Mouse (Mus musculus): ENCODE measurements around the gene Capn3. TPM values are rescaled to one million over a fixed set of nuclear protein-coding genes. Genes with fewer than 3 reads are reported as not detected.

Capn3 gene
- polyA plus RNA-seq, 1 experiment from 2014 or later = 1.6 TPM

DNA sequence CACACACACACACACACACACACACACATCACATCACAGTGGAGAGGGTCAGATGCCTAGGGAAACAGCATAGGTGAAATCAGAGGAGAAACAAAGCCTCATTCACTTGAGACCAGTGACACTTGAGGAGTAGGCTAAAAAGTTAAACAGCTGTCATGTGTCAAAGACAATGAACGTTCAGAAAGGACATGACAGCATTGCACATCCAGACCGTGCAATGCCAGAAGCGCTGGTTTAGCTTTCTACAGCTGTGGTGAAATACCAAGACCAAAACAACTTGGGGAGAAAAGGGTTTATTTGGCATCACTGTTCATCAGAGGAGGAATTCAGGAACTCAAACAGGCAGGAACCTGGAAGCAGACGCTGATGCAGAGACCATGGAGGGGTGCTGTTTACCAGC, 37.4 kb downstream of the Capn3 start:
- no peak overlapping the region for H3K9ac ChIP-seq
- no peaks in the 10 kb centered on the region for H3K9me3 ChIP-seq (replicated peaks)
- 75% methylated on average over 4 of the region's 4 CpGs for WGBS
- no peaks in the 10 kb centered on the region for H3K27me3 ChIP-seq
- H3K36me3 ChIP-seq (ENCODE audit: poor library complexity, severe bottlenecking) = no peaks in the 10 kb centered on the region
- no peak overlapping the region for H3K4me2 ChIP-seq
- H3K4me1 ChIP-seq = no peaks in the 10 kb centered on the region
- H3K27ac ChIP-seq = no peak overlapping the region
- H3K4me3 ChIP-seq = no peak overlapping the region
- no peak for ATAC-seq

DNA sequence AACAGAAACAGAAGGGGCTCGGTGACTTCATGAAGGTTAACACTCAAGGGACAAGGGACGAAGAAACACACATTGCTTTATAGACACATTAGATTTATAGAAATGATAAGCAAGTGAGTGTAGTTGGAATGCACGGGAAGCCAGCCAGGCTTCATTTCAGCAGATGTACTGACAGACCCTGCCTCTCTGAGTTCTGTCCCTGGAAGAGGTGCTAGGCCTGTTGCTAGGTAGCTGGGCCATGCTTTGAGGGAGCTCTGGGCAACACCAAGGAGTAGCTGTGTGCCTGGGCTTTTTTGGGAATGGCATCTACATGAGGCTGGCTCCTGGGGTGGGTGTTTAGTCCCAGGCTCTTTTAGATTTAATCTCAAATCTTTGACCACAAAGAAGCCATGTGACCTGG, 40.7 kb downstream of the Capn3 start:
- H3K36me3 ChIP-seq (ENCODE audit: poor library complexity, severe bottlenecking) = no peaks in the 10 kb centered on the region
- no peak overlapping the region for H3K27ac ChIP-seq
- no peaks in the 10 kb centered on the region for H3K9me3 ChIP-seq (replicated peaks)
- H3K4me2 ChIP-seq = no peak overlapping the region
- ATAC-seq = no peak
- no peak overlapping the region for H3K4me3 ChIP-seq
- no peaks in the 10 kb centered on the region for H3K27me3 ChIP-seq
- 81% methylated on average over 3 of the region's 3 CpGs for WGBS
- H3K9ac ChIP-seq = no peak overlapping the region
- H3K4me1 ChIP-seq = 0 out of 2 replicates have a peak, but pooled peaks cover 2% of the 10 kb centered on the region

DNA sequence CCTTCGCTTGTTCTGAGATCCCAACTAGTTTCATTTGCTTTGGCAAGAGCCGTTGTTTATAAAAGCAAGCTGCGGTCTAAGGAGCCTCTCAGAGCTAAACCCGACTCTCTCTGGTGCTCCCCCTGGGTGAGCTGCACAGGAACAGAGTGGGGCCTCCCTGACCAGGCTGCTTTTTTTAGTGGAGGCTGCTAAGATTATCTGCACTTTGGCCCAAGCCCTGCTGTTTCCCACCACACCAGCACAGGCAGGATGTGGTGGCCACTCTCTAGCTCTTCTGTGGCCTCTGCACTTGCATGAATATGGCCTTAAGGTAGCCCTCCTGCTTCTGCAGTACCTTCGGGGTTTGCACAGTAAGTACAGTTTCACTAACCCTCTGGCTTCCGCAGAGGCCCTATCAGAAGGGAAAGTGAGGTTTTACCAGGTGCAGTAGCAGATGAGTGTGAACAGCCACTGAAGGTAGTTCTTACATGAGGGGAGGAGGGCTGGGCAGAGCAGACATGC, 44.2 kb downstream of the Capn3 start:
- H3K9me3 ChIP-seq (replicated peaks) = no peaks in the 10 kb centered on the region
- 83% methylated on average over 6 of the region's 6 CpGs for WGBS
- no peak overlapping the region for H3K9ac ChIP-seq
- no peak overlapping the region for H3K4me2 ChIP-seq
- peaks cover 10% of the 10 kb centered on the region; the same call in 1 of the 2 replicates for H3K4me1 ChIP-seq
- H3K27ac ChIP-seq = no peak overlapping the region
- no peak overlapping the region for H3K4me3 ChIP-seq
- peaks cover 17% of the 10 kb centered on the region for H3K36me3 ChIP-seq (ENCODE audit: poor library complexity, severe bottlenecking)
- no peak for ATAC-seq
- no peaks in the 10 kb centered on the region for H3K27me3 ChIP-seq

DNA sequence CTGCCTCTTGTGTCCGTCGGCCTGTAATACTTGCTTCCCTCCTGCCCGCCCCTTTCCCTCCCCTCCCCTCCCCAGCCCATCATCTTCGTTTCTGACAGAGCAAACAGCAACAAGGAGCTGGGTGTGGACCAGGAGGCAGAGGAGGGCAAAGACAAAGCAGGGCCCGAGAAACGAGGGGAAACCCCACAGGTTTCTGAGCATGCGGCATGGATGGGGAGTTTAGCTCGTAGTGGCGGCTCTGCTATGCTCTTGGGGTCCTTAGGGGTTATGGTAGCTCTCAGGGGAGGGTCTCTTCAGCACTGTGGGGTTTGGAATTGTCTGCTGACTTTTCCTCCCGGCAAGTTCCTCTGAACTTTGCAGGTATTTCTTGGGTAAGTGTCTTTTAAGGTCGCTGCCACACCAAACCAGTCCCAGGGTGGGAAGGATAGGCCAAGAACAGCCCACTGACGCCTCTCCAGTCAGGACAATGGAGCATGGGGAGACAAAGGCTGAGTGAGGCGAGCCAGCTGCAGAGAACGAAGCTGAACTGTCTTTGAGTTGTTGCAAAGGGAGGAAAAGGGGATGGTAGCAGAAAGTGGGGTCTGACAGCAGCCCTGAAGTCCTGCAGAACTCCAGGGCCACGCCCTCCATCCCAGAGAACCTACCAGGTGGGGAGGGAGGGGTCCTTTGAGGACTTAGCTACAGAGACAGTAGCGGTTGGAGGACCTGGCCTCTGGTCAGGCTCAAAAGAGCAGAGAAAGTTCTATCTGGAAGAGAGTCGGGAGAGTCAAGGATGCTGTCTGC, 45.5 kb downstream of the Capn3 start:
- H3K4me3 ChIP-seq = no peak overlapping the region
- H3K27me3 ChIP-seq = no peaks in the 10 kb centered on the region
- H3K4me2 ChIP-seq = no peak overlapping the region
- H3K9ac ChIP-seq = no peak overlapping the region
- no peaks in the 10 kb centered on the region for H3K9me3 ChIP-seq (replicated peaks)
- no peak overlapping the region for H3K27ac ChIP-seq
- H3K36me3 ChIP-seq (ENCODE audit: poor library complexity, severe bottlenecking) = peaks cover 30% of the 10 kb centered on the region
- 38% methylated on average over 17 of the region's 17 CpGs for WGBS
- H3K4me1 ChIP-seq = peaks cover 10% of the 10 kb centered on the region; the same call in 1 of the 2 replicates
- no peak for ATAC-seq

DNA sequence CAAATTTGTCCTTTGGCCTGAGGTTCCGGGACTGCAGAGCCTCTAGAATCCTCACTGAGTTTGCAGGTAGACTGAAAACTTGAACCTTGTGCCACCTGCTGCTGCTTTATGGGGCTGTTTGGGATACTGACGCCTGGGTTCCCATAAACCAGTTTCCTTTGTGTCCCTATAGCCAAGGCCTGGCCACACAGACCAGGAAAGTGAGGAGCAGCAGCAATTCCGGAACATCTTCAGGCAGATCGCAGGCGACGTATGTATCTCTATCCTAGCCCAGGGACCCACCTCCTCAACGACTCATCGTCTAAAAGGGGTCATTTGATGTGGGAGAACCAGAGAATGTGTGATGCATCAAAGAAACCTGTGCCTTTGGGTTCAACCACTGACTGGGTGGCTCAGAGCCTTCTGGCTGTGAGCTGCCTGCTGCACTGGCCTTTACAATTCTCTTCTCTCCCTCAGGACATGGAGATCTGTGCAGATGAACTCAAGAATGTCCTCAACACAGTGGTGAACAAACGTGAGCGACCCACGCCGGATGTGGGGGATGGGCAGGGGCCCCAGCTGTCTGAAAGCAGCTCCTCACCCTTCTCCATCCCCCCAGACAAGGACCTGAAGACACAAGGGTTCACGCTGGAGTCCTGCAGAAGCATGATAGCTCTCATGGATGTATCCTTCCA, 46.2 kb downstream of the Capn3 start:
- H3K36me3 ChIP-seq (ENCODE audit: poor library complexity, severe bottlenecking) = peaks cover 32% of the 10 kb centered on the region
- no peaks in the 10 kb centered on the region for H3K27me3 ChIP-seq
- peaks cover 10% of the 10 kb centered on the region; the same call in 1 of the 2 replicates for H3K4me1 ChIP-seq
- 76% methylated on average over 13 of the region's 13 CpGs for WGBS
- H3K27ac ChIP-seq = no peak overlapping the region
- H3K9me3 ChIP-seq (replicated peaks) = no peaks in the 10 kb centered on the region
- H3K4me2 ChIP-seq = no peak overlapping the region
- no peak overlapping the region for H3K4me3 ChIP-seq
- no peak overlapping the region for H3K9ac ChIP-seq
- ATAC-seq = no peak

DNA sequence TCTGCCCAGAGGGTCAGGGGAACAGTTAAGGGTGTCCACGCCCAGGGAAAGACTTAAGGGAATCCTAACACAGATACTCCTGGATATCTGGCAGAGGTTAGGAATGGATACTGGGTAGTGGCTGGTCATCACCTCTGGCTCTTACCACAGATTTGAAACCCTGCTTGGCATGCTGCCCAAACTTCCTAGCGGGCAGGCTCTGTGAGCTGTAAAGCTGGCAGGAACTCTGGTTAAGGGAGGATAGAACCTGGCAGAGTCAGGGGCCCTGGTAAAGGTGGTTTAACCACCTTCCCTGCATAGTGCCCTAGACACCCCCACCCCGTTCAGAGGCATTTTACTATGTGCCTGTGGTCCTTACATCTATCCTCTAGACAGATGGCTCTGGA, 46.8 kb downstream of the Capn3 start:
- WGBS = 76% methylated on average over 3 of the region's 3 CpGs
- Histone ChIP-seq H3K9me3 (replicated peaks) (no peaks in the 10 kb centered on the region), H3K9ac (no peak overlapping the region), H3K27ac (no peak overlapping the region), H3K4me3 (no peak overlapping the region), H3K4me2 (no peak overlapping the region), H3K4me1 (peaks cover 10% of the 10 kb centered on the region; the same call in 1 of the 2 replicates), H3K36me3 (ENCODE audit: poor library complexity, severe bottlenecking) (peaks cover 36% of the 10 kb centered on the region), H3K27me3 (no peaks in the 10 kb centered on the region)
- ATAC-seq = no peak

DNA sequence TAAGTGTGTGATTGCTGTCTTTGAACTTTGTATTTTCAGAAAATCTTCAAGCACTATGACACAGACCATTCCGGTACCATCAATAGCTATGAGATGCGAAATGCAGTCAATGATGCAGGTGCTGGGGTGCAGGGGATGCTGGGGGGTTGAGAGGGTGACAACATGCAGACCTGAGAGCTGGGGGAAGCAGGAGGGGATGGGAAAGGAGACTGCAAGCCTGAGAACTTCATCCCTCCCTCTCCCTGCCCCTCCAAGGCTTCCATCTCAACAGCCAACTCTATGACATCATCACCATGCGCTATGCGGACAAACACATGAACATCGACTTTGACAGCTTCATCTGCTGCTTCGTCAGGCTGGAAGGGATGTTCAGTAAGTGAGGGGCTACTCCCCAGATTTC, 47.3 kb downstream of the Capn3 start:
- no peak overlapping the region for H3K27ac ChIP-seq
- 92% methylated on average over 6 of the region's 6 CpGs for WGBS
- no peaks in the 10 kb centered on the region for H3K27me3 ChIP-seq
- no peak for ATAC-seq
- H3K4me3 ChIP-seq = no peak overlapping the region
- no peak overlapping the region for H3K4me2 ChIP-seq
- no peaks in the 10 kb centered on the region for H3K9me3 ChIP-seq (replicated peaks)
- H3K9ac ChIP-seq = no peak overlapping the region
- peaks cover 10% of the 10 kb centered on the region; the same call in 1 of the 2 replicates for H3K4me1 ChIP-seq
- peaks cover 40% of the 10 kb centered on the region for H3K36me3 ChIP-seq (ENCODE audit: poor library complexity, severe bottlenecking)

DNA sequence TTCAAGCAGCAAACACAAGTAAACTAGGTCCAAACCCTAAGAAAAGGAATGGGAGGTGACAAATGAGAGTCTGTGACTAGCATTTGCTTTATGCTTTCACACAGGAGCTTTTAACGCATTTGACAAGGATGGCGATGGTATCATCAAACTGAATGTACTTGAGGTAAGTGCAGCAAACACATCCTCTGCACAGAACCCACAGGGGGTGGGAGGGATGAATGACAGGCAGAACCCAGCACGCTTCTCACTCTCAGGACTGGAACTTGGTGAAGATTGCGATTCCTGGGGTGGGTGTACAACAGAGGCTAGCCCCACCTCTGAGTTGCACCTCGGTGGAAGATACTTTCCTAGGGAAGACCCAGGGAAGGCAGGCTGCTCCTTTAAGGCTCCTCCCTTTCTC, 48.2 kb downstream of the Capn3 start:
- Histone ChIP-seq H3K4me1 (peaks cover 10% of the 10 kb centered on the region; the same call in 1 of the 2 replicates), H3K4me2 (no peak overlapping the region), H3K27ac (no peak overlapping the region), H3K9me3 (replicated peaks) (no peaks in the 10 kb centered on the region), H3K4me3 (no peak overlapping the region), H3K36me3 (ENCODE audit: poor library complexity, severe bottlenecking) (peaks cover 49% of the 10 kb centered on the region), H3K9ac (no peak overlapping the region), H3K27me3 (no peaks in the 10 kb centered on the region)
- ATAC-seq = no peak
- WGBS = 89% methylated on average over 5 of the region's 5 CpGs

DNA sequence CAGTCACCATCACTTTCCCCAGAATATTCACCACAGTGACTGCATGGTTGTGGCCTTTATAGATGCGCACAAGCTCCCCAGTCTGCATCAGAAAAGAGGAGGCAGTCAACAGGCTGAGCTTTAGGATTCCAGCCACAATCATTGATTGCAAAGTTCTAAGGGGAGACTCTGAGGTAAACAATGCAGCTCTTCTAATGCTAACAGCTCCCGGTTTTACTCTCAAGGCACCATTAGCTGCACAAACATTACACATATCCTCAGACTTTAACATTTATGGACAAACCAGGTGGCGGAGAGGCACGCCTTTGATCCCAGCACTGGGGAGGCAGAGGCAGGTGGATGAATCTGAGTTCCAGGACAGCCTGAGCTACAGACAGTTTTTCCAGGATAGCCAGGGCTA, 58.4 kb downstream of the Capn3 start:
- peaks cover 84% of the 10 kb centered on the region for H3K36me3 ChIP-seq (ENCODE audit: poor library complexity, severe bottlenecking)
- H3K9me3 ChIP-seq (replicated peaks) = no peaks in the 10 kb centered on the region
- no peaks in the 10 kb centered on the region for H3K4me1 ChIP-seq
- H3K27me3 ChIP-seq = no peaks in the 10 kb centered on the region
- H3K9ac ChIP-seq = no peak overlapping the region
- ATAC-seq = no peak
- H3K27ac ChIP-seq = no peak overlapping the region
- H3K4me2 ChIP-seq = no peak overlapping the region
- 97% methylated on average over 4 of the region's 4 CpGs for WGBS
- no peak overlapping the region for H3K4me3 ChIP-seq

DNA sequence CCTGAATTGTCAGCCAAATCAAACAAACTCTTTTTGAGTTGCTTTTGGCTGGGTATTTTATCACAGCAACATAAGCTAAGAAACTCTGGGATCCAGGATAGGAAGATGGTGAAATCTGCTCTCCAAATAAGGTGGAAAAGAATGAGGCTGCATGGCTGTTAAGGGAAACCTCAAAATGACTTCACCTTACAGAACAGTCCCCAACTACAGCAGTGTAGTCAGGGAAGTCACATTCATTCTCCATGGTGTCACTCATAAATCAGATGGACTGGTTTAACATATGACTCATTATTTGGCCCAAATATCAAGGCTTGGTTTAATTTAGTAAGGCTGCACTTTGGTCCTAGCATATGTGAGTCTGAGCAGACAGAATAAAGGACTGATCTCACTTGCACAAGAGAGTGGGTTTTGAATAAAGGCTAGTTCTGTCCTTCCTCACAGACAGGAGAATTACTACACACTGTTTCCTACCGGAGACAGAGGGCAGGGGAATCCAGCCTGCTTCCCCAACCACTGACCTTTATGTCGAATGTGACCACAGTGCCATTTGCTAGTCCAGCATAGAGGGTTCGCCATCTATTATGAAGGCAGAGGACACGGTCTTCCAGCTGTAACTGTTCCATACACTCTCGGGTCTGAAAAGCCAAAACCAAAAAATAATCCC, 62.9 kb downstream of the Capn3 start:
- 92% methylated on average over 5 of the region's 5 CpGs for WGBS
- Histone ChIP-seq H3K27ac (no peak overlapping the region), H3K4me1 (no peaks in the 10 kb centered on the region), H3K9ac (no peak overlapping the region), H3K9me3 (replicated peaks) (no peaks in the 10 kb centered on the region), H3K4me2 (no peak overlapping the region), H3K27me3 (no peaks in the 10 kb centered on the region), H3K4me3 (no peak overlapping the region), H3K36me3 (ENCODE audit: poor library complexity, severe bottlenecking) (peaks cover 92% of the 10 kb centered on the region)
- ATAC-seq = no peak

DNA sequence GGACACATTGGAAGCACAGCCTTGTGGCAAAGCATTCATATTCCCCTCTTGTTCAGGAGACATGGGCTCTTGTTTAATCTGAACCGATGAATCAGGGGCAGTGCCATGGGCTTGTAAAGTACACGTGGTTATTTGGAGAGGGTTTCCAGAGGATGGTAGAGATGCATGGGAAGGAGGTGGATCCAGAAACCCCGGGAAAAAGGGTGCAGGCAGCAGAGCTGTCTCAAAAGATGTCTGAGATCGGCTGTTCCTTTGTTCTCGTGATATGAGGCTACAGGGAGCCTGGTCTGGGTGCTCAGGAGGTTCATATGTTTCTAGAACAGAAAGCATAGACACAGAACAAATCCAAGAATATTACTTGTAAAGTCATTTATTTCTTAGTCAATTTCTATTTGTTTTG, 71.0 kb downstream of the Capn3 start:
- 90% methylated on average over 5 of the region's 5 CpGs for WGBS
- no peaks in the 10 kb centered on the region for H3K4me1 ChIP-seq
- H3K4me3 ChIP-seq = no peak overlapping the region
- H3K27ac ChIP-seq = no peak overlapping the region
- no peak overlapping the region for H3K9ac ChIP-seq
- H3K4me2 ChIP-seq = no peak overlapping the region
- ATAC-seq = no peak
- no peaks in the 10 kb centered on the region for H3K9me3 ChIP-seq (replicated peaks)
- H3K36me3 ChIP-seq (ENCODE audit: poor library complexity, severe bottlenecking) = peaks cover 91% of the 10 kb centered on the region
- H3K27me3 ChIP-seq = no peaks in the 10 kb centered on the region

DNA sequence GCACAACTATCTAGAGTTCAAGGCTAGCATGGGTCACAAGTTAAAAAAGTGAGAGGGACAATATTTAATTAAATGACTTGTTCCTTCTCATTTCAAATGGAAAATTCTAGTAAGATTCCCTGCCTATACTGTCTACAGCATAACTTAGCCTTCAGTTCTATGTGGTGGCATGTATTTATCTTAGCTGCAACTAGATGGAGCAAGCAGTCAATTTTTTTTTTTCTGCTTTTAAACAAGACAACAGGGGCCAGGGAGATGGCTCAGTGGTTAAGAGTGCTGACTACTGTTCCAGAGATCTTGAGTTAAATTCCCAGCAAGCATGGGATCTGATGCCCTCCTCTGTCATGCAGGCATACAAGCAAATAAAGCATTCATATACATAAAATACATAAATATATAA, 73.7 kb downstream of the Capn3 start:
- ATAC-seq = no peak
- Histone ChIP-seq H3K4me3 (no peak overlapping the region), H3K4me1 (no peaks in the 10 kb centered on the region), H3K36me3 (ENCODE audit: poor library complexity, severe bottlenecking) (peaks cover 91% of the 10 kb centered on the region), H3K9me3 (replicated peaks) (no peaks in the 10 kb centered on the region), H3K4me2 (no peak overlapping the region), H3K9ac (no peak overlapping the region), H3K27me3 (no peaks in the 10 kb centered on the region), H3K27ac (no peak overlapping the region)

Data from forebrain, embryonic 13.5 days (tissue).